Comparison of ENCODE assay signal across 8 mouse cellular contexts in the genomic region with DNA sequence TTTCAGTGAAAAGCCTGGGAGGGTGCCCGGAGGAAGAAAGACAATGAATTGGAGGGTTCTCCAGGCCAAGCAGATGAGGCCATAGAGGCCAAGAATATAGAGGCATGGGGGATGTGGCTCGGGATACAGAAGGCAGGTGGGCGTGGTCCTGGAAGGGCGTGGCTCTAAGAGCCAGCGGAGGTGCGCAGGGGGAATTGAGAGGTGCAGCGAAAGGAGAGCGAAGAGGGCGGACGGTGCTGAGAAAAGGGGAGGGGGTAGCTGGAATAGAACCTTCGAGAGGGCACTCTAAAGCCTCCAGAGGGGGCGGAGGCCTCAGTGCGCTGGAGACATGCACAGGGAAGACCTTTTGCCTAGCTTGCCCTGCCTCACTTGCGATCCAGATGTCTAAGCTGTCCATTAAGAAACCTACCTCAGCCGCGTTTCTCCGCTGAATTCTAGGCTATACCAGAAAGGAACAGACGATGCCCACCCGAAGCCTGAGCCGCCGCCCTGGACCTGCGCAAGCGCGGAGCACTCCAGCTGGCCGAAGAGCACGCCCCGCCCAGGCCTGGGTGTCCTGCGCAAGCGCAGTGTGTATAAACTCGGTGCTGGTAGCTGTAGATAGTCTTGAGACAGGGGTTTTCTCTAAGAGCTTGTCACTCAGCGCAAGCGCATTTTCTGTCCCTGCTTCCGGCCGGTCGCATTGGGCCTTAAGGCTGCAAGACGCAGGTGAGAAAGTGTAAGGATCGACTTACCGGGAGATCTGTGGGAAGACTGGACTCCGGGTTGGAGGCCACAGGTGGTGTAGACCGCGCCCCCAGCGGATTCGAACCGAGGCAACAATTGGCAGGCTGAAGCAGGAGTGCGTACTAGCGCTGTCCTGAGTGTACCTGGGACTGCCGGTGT. TPM values are rescaled to one million over a fixed set of nuclear protein-coding genes. Genes with fewer than 3 reads are reported as not detected.
DNase-seq lines count a peak whose midpoint lies in the region; ATAC-seq and TF ChIP-seq lines count a peak whose summit lies in the region.

A gene (minus strand): TSS at position 525 of the 885 bp plus-strand sequence.

- no peaks in the 10 kb centered on the region for H3K27me3 ChIP-seq in heart, embryonic 12.5 days (replicated peaks)
- H3K27me3 ChIP-seq in kidney, postnatal 0 days (ENCODE audit: insufficient read depth, low read length), result no peaks in the 10 kb centered on the region
- no peaks in the 10 kb centered on the region for H3K27me3 ChIP-seq in liver, embryonic 11.5 days (replicated peaks; ENCODE audit: control insufficient read depth, insufficient read depth, low read length)
- H3K27me3 ChIP-seq in stomach, embryonic 14.5 days (ENCODE audit: control insufficient read depth, insufficient read depth, low read length), result no peaks in the 10 kb centered on the region

- H3K9ac ChIP-seq in heart, embryonic 12.5 days, result peak within 1 kb of the TSS; percentile 89
- H3K9ac ChIP-seq in kidney, postnatal 0 days (ENCODE audit: low read depth, low read length), result peak within 1 kb of the TSS; percentile 67
- H3K9ac ChIP-seq in liver, embryonic 11.5 days (ENCODE audit: low read depth, low read length), result peak within 1 kb of the TSS; percentile 73
- H3K9ac ChIP-seq in stomach, embryonic 14.5 days (replicated peaks; ENCODE audit: low read depth, low read length), result peak within 1 kb of the TSS; percentile 64

- under 1% methylated on average over 47 of the region's 47 CpGs for WGBS in heart, embryonic 12.5 days
- WGBS in kidney, postnatal 0 days, result under 1% methylated on average over 45 of the region's 47 CpGs
- whole genome bisulfite sequencing in liver, embryonic 11.5 days, result 1% methylated on average over 46 of the region's 47 CpGs
- under 1% methylated on average over 47 of the region's 47 CpGs for WGBS in stomach, embryonic 14.5 days

- H3K27ac ChIP-seq in heart, embryonic 12.5 days (ENCODE audit: poor library complexity, severe bottlenecking), result peak within 1 kb of the TSS; percentile 94
- peak within 1 kb of the TSS; percentile 79 for H3K27ac ChIP-seq in kidney, postnatal 0 days
- H3K27ac ChIP-seq in liver, embryonic 11.5 days (ENCODE audit: low read depth, low read length), result peak within 1 kb of the TSS; percentile 63; the same call in 1 of the 2 replicates
- H3K27ac ChIP-seq in stomach, embryonic 14.5 days (ENCODE audit: low read length), result peak within 1 kb of the TSS; percentile 85

- H3K9me3 ChIP-seq in heart, embryonic 12.5 days (replicated peaks), result no peaks in the 10 kb centered on the region
- no peaks in the 10 kb centered on the region for H3K9me3 ChIP-seq in kidney, postnatal 0 days (replicated peaks; ENCODE audit: low read length)
- no peaks in the 10 kb centered on the region for H3K9me3 ChIP-seq in liver, embryonic 11.5 days (ENCODE audit: control insufficient read depth, low read length)
- H3K9me3 ChIP-seq in stomach, embryonic 14.5 days (ENCODE audit: control insufficient read depth, low read depth, low read length), result no peaks in the 10 kb centered on the region

- ATAC-seq in erythroid progenitor cell, adult 5-6 weeks (replicated peaks; ENCODE audit: low FRiP score, poor library complexity, severe bottlenecking), result peak; percentile 98
- peak; percentile 96 for ATAC-seq in heart, embryonic 12.5 days (ENCODE audit: insufficient number of reproducible peaks, low FRiP score)
- ATAC-seq in kidney, postnatal 0 days (replicated peaks; ENCODE audit: low FRiP score, low read depth), result peak; percentile 97
- ATAC-seq in liver, embryonic 11.5 days (replicated peaks; ENCODE audit: low FRiP score), result peak; percentile 99
- peak; percentile 96 for ATAC-seq in stomach, embryonic 14.5 days (ENCODE audit: insufficient number of reproducible peaks, insufficient read depth, low FRiP score, low read depth)

- H3K36me3 ChIP-seq in heart, embryonic 12.5 days, result peaks cover 8% of the 10 kb centered on the region
- no peaks in the 10 kb centered on the region for H3K36me3 ChIP-seq in kidney, postnatal 0 days (ENCODE audit: insufficient read depth, low read length)
- no peaks in the 10 kb centered on the region for H3K36me3 ChIP-seq in liver, embryonic 11.5 days (ENCODE audit: control insufficient read depth, insufficient read depth, low read length)
- H3K36me3 ChIP-seq in stomach, embryonic 14.5 days (ENCODE audit: control insufficient read depth, insufficient read depth, low read length), result no peaks in the 10 kb centered on the region

- TF ChIP-seq CTCF in kidney, postnatal 0 days (IDR thresholded peaks at IDR 0.05; ENCODE audit: low read depth), result peak; percentile 21; the same call in 1 of the 2 replicates

- H3K4me1 ChIP-seq in heart, embryonic 12.5 days (replicated peaks), result peaks cover 19% of the 10 kb centered on the region
- no peaks in the 10 kb centered on the region for H3K4me1 ChIP-seq in kidney, postnatal 0 days (replicated peaks; ENCODE audit: insufficient read depth, low read length)
- H3K4me1 ChIP-seq in liver, embryonic 11.5 days (replicated peaks; ENCODE audit: control insufficient read depth, insufficient read depth, low read length), result no peaks in the 10 kb centered on the region
- H3K4me1 ChIP-seq in stomach, embryonic 14.5 days (ENCODE audit: control insufficient read depth, insufficient read depth, low read length), result peaks cover 9% of the 10 kb centered on the region; the same call in 1 of the 2 replicates

- DNase-seq in CD4-positive helper T cell, adult 2 months (ENCODE audit: low read depth, low spot score), result peak; percentile 93
- DNase-seq in brain, embryonic 18.5 days (ENCODE audit: low read depth, low spot score), result peak; percentile 86
- peak; percentile 96 for DNase-seq in kidney, postnatal 0 days (ENCODE audit: low spot score)
- DNase-seq in liver, embryonic 11.5 days (ENCODE audit: low spot score), result peak; percentile 87
- DNase-seq in naive thymus-derived CD4-positive, alpha-beta T cell, adult 2 months (ENCODE audit: low read depth), result peak; percentile 95

- H3K4me3 ChIP-seq in heart, embryonic 12.5 days, result peak within 1 kb of the TSS; percentile 95
- peak within 1 kb of the TSS; percentile 67 for H3K4me3 ChIP-seq in kidney, postnatal 0 days (replicated peaks; ENCODE audit: low read depth, low read length)
- H3K4me3 ChIP-seq in liver, embryonic 11.5 days (ENCODE audit: low read depth, low read length), result peak within 1 kb of the TSS; percentile 64
- H3K4me3 ChIP-seq in stomach, embryonic 14.5 days (ENCODE audit: low read depth, low read length), result peak within 1 kb of the TSS; percentile 69

- H3K4me2 ChIP-seq in heart, embryonic 12.5 days, result peak within 1 kb of the TSS; percentile 94
- H3K4me2 ChIP-seq in kidney, postnatal 0 days (ENCODE audit: low read length), result peak within 1 kb of the TSS; percentile 76
- H3K4me2 ChIP-seq in liver, embryonic 11.5 days, result peak within 1 kb of the TSS; percentile 95
- peak within 1 kb of the TSS; percentile 64 for H3K4me2 ChIP-seq in stomach, embryonic 14.5 days (replicated peaks; ENCODE audit: low read depth, low read length)

RNA-seq across cellular contexts. Expression of the gene that starts here (rescaled TPM):
- 2.2 TPM in 1 of 2 replicates, not detected in the other for total RNA-seq in erythroid progenitor cell, adult 5-6 weeks (2015; ENCODE audit: low replicate concordance)
- 0.77 TPM in 1 of 2 replicates, not detected in the other for total RNA-seq in erythroid progenitor cell, adult 5-6 weeks (2017; ENCODE audit: low replicate concordance)
- polyA plus RNA-seq in heart, embryonic 12.5 days (2016; fragmentation: Nextera tagmentation; extraction: Ambion mirVana), result 53.4 and 56.0 TPM in 2 replicates
- 38.0 and 44.1 TPM in 2 replicates for polyA plus RNA-seq in kidney, postnatal 0 days (2015; fragmentation: Nextera tagmentation; extraction: Ambion mirVana)
- polyA plus RNA-seq in liver, embryonic 11.5 days (2014; fragmentation: Nextera tagmentation; extraction: Ambion mirVana), result 21.2 and 21.6 TPM in 2 replicates
- polyA plus RNA-seq in stomach, embryonic 14.5 days (2014; fragmentation: Nextera tagmentation; extraction: Ambion mirVana), result 58.1 and 61.4 TPM in 2 replicates

Comparison
In these comparisons a context has a peak if more than half of its experiments do, and no peak if none do; other contexts are left out.
1. Peak in every context shown above with its lines: DNase-seq, ATAC-seq, H3K4me3 ChIP-seq and H3K27ac ChIP-seq.